Mouse (Mus musculus) left cerebral cortex, adult 2 months (tissue): Measurements from ENCODE around the gene Prph. TPM values are rescaled to one million over a fixed set of nuclear protein-coding genes. Genes with fewer than 3 reads are reported as not detected.

Experiments
- DNase-seq, 2 experiments: peaks; one replicate each; pipeline ENCODE4 v3.0.0; 2021 to 2022; ENCODE audit warnings: low spot score in 2 of 2, mixed read lengths in 1 of 2; ENCODE audit errors: extremely low spot score in 1 of 2
- H3K27ac ChIP-seq: fragments of 200-600 bp; 2 replicates; pipeline ENCODE4 v1.8.1; 2022
- H3K4me3 ChIP-seq: fragments of 200-600 bp; 2 replicates; pipeline ENCODE4 v1.8.1; 2022
- CTCF ChIP-seq: fragments of 200-600 bp; IDR thresholded peaks from 2 replicates; pipeline ENCODE4 v1.8.1; 2022; ENCODE audit warnings: antibody characterized with exemption, mild to moderate bottlenecking, moderate library complexity
- intact Hi-C: fragments of 180-260 bp; cut with DNase I; formaldehyde crosslinking; loops from one replicate; pipeline ENCODE4 v1.15.1; 2025
- long read RNA-seq, 2 experiments: library from polyadenylated mRNA; stranded (forward); transcript quantifications; one replicate each; pipeline ENCODE4 v2.0.0; 2021; ENCODE audit warnings: borderline mapping rate in 2 of 2
- total RNA-seq, 2 experiments: library from RNA; stranded (reverse); gene quantifications; 2 replicates each; pipeline ENCODE4 v1.2.3; 2021

Prph gene
- total RNA-seq, result under 1 TPM; 0.91 to 0.97 TPM
- long read RNA-seq, experiment 1, partial matches to known transcripts, result 0 of 4 reads
- long read RNA-seq, experiment 1, other reads (novel, unspliced or antisense), result 2 of 4 reads
- long read RNA-seq, experiment 2, result 0 reads

GRCm38 (mm10) chr15:99055040-99055439, at the start of gene Prph:
TSS of gene Prph (plus strand) at chr15:99055174.
- H3K4me3 ChIP-seq, result peak within 1 kb of the TSS; percentile 34
- intact Hi-C loops, result no loop called here
- H3K27ac ChIP-seq, result no peak within 1 kb of the TSS
- DNase-seq, result no peak
- no peak for TF ChIP-seq CTCF

GRCm38 (mm10) chr15:99008801-99009241, 46.2 kb upstream of the Prph start:
- Histone ChIP-seq H3K4me3 (no peak overlapping the region), H3K27ac (no peak overlapping the region)
- intact Hi-C loops, result no loop called here
- DNase-seq, result no peak
- TF ChIP-seq CTCF, result no peak

- TF ChIP-seq CTCF, result no peak
- intact Hi-C loops, result no loop called here
- Histone ChIP-seq H3K4me3 (no peak overlapping the region), H3K27ac (no peak overlapping the region)
- DNase-seq, result no peak
Observed at GRCm38 (mm10) chr15:99010896-99011295, 44.1 kb upstream of the Prph start.

GRCm38 (mm10) chr15:99011946-99012345, 43.0 kb upstream of the Prph start:
- intact Hi-C loops, result no loop called here
- Histone ChIP-seq H3K4me3 (no peak overlapping the region), H3K27ac (no peak overlapping the region)
- no peak for DNase-seq
- TF ChIP-seq CTCF, result no peak

GRCm38 (mm10) chr15:99014496-99015030, 40.4 kb upstream of the Prph start:
- Histone ChIP-seq H3K27ac (no peak overlapping the region), H3K4me3 (no peak overlapping the region)
- intact Hi-C loops, result no loop called here
- no peak for DNase-seq
- no peak for TF ChIP-seq CTCF

- TF ChIP-seq CTCF, result no peak
- no peak for DNase-seq
- Histone ChIP-seq H3K4me3 (no peak overlapping the region), H3K27ac (no peak overlapping the region)
- intact Hi-C loops, result no loop called here
Observed at GRCm38 (mm10) chr15:99017355-99017761, 37.6 kb upstream of the Prph start.

- no peak overlapping the region for H3K27ac ChIP-seq
- no peak for TF ChIP-seq CTCF
- H3K4me3 ChIP-seq, result no peak overlapping the region
Observed at GRCm38 (mm10) chr15:99017986-99018385, 37.0 kb upstream of the Prph start.

GRCm38 (mm10) chr15:99018630-99019029, 36.3 kb upstream of the Prph start:
- TF ChIP-seq CTCF, result no peak
- no peak for DNase-seq
- intact Hi-C loops, result no loop called here
- Histone ChIP-seq H3K4me3 (no peak overlapping the region), H3K27ac (no peak overlapping the region)

More at GRCm38 (mm10) chr15:99017986-99018385, 37.0 kb upstream of the Prph start:
- intact Hi-C loops, result no loop called here
- no peak for DNase-seq

GRCm38 (mm10) chr15:99019436-99019835, 35.5 kb upstream of the Prph start:
- no peak for TF ChIP-seq CTCF

GRCm38 (mm10) chr15:99020171-99020570, 34.8 kb upstream of the Prph start:
- no peak overlapping the region for H3K4me3 ChIP-seq
- no peak overlapping the region for H3K27ac ChIP-seq
- DNase-seq, result no peak
- no peak for TF ChIP-seq CTCF
- intact Hi-C loops, result no loop called here

More at GRCm38 (mm10) chr15:99019436-99019835, 35.5 kb upstream of the Prph start:
- Histone ChIP-seq H3K4me3 (no peak overlapping the region), H3K27ac (no peak overlapping the region)
- intact Hi-C loops, result no loop called here
- DNase-seq, result no peak

GRCm38 (mm10) chr15:99021255-99021654, 33.7 kb upstream of the Prph start:
- intact Hi-C loops, result no loop called here
- DNase-seq, result no peak
- H3K4me3 ChIP-seq, result no peak overlapping the region
- TF ChIP-seq CTCF, result no peak
- H3K27ac ChIP-seq, result no peak overlapping the region

GRCm38 (mm10) chr15:99024668-99025314, 30.2 kb upstream of the Prph start:
- peak; percentile 60 to 79 for DNase-seq
- intact Hi-C loops, result no loop called here
- no peak overlapping the region for H3K27ac ChIP-seq
- peak; percentile 93 for TF ChIP-seq CTCF
- no peak overlapping the region for H3K4me3 ChIP-seq

GRCm38 (mm10) chr15:99025414-99025813, 29.6 kb upstream of the Prph start:
- DNase-seq, result no peak
- intact Hi-C loops, result no loop called here
- no peak overlapping the region for H3K27ac ChIP-seq
- no peak overlapping the region for H3K4me3 ChIP-seq
- no peak for TF ChIP-seq CTCF
